Mouse (Mus musculus) gastrocnemius, postnatal 4 days (tissue): ENCODE measurements around the gene Zfp961. TPM values are rescaled to one million over a fixed set of nuclear protein-coding genes. Genes with fewer than 3 reads are reported as not detected.
A peak's percentile ranks its signal among the peaks of the same experiment; 100 is the strongest.

Source experiments
- DNase-seq, 2 experiments: peaks; one replicate each; pipeline ENCODE4 v3.0.0; 2021 to 2022; ENCODE audit warnings: low spot score in 2 of 2, mixed read lengths in 2 of 2
- total RNA-seq, 2 experiments: library from RNA; stranded (reverse); gene quantifications; 2 replicates each; pipeline ENCODE4 v1.2.3; 2021

The Zfp961 gene
- total RNA-seq, 2 experiments from 2014 or later, result 7.5 to 10.2 TPM

- DNase-seq, result no peak
These were observed 9.6 kb downstream of the Zfp961 start for GRCm38 (mm10) chr8:71960483-71960882.

GRCm38 (mm10) chr8:71961796-71962195 lies 11.0 kb downstream of the Zfp961 start:
- no peak for DNase-seq

- no peak for DNase-seq
These were observed 13.2 kb downstream of the Zfp961 start for GRCm38 (mm10) chr8:71964051-71964450.

GRCm38 (mm10) chr8:71965166-71965565 lies 14.3 kb downstream of the Zfp961 start:
- no peak for DNase-seq

- DNase-seq, result no peak
These were observed 15.6 kb downstream of the Zfp961 start for GRCm38 (mm10) chr8:71966411-71966810.

- DNase-seq, result no peak
These were observed 16.4 kb downstream of the Zfp961 start for GRCm38 (mm10) chr8:71967261-71967660.

GRCm38 (mm10) chr8:71968100-71968499 lies 17.3 kb downstream of the Zfp961 start:
- DNase-seq, result no peak

DNA sequence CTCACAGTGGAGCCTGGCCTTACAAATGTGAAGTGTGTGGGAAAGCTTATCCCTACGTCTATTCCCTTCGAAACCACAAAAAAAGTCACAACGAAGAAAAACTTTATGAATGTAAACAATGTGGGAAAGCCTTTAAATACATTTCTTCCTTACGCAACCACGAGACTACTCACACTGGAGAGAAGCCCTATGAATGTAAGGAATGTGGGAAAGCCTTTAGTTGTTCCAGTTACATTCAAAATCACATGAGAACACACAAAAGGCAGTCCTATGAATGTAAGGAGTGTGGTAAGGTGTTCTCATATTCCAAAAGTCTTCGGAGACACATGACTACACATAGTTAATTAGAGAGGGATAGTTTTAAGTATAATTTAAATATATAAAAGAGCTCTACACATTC lies 17.8 kb downstream of the Zfp961 start:
- DNase-seq, result no peak

DNA sequence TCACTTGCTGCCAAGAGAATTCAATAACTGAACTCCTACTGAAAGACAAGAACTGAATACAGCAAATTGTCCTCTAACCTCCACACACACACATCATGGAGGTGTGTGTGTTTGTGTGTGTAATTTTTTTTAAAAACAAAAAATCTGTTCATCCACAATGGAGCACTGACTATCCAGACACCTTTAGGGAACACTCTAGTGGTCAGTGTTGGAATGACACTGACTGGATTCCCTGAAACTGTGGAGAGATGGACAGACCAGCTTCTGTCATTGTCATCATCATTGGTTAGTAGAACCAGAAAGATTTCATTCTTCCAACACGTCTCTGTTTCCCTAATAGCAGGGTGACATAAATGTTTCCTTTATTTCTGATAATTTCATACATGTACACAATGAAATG lies 21.1 kb downstream of the Zfp961 start:
- no peak for DNase-seq

DNA sequence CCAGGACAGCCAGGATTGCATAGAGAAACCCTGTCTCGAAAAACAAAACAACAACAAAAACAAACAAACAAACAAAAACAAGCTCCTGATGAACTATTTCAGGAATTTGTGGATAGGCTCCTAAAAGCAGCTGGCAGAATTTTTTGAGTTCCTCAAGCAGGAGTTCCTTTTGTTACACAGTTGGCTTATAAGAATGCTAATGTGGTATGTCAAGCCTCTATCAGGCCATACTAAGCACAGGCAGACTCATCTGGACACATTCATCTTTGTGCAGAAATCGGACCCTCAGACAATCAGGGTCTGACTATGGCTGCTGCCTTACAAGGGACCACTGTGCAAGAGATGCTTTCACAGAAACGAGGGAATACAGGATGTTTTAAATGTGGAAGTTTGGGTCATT lies 23.4 kb downstream of the Zfp961 start:
- no peak for DNase-seq

- DNase-seq, result no peak
These were observed 30.2 kb downstream of the Zfp961 start for GRCm38 (mm10) chr8:71981032-71981431.

- no peak for DNase-seq
These were observed 30.6 kb downstream of the Zfp961 start for GRCm38 (mm10) chr8:71981456-71981855.

GRCm38 (mm10) chr8:71984601-71985000 lies 33.8 kb downstream of the Zfp961 start:
- no peak for DNase-seq

GRCm38 (mm10) chr8:71988110-71988866 lies 37.5 kb downstream of the Zfp961 start:
- peak in 1 of 2 experiments; percentile 30 for DNase-seq

GRCm38 (mm10) chr8:71988867-71989599 lies 38.2 kb downstream of the Zfp961 start:
- no peak for DNase-seq

DNA sequence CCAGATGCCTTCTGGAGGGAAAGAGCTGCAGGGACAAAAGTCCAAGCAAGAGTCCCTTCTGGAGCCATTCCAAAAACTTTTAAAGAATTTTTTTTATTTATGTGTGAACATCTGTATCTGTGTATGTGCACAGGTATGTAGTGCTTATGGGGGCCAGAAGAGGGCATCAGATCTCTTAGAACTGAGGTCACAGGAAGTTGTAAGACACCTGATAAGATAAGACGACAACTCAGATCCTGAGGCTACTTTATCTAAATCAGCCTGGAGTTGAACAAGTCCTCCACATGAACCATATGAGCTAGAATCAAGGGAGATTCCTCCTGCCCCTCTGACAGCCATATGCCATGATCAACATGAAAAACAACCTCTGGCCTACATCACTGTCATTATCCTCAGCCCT lies 48.6 kb downstream of the Zfp961 start:
- no peak for DNase-seq

DNA sequence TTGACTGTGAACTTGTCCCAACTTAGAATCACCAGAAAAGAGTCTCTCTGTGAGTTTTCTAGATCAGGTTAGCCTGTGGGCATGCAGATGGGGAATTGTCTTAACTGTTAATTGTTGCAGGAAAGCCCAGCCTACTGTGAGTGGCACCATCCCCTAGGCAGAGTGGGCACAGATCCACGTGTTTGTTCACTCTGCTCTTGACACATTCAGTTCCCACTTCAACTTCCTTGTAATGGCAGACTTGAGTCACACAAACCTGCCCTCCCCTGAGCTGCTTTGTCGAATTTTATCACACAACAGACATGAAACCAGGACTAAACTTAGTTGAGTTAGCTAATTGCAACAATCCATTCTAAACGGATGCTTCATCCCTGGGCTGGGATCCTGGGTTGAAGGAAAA lies 49.4 kb downstream of the Zfp961 start:
- no peak for DNase-seq

- no peak for DNase-seq
These were observed 52.1 kb downstream of the Zfp961 start for GRCm38 (mm10) chr8:72002942-72003341.

- DNase-seq, result no peak
These were observed 55.1 kb downstream of the Zfp961 start for GRCm38 (mm10) chr8:72005912-72006311.

- no peak for DNase-seq
These were observed 55.9 kb downstream of the Zfp961 start for GRCm38 (mm10) chr8:72006763-72007162.

DNA sequence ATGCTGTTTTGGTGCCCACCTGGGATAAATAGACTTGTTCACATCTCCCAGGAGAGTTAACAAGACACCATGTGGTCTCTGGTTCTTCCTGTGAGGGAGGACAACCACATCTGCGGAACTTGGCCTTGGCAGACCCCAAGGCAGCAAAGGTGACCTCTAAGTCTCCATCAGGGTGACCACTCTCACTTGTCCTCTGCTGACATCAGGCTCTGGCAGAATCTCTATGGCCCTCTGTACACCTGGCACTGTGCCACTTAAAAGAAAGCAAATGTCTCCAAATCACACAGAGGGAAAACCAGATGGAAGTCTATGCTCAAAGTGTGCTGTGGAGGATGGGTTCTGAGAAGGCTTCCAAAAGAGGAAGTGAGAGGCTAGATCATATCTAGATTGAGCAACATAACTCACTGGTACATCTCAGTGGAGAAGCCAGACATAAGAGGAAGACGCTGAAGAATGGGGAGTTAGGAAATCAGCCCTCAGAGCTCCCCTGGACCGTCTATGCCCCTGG lies 57.4 kb downstream of the Zfp961 start:
- no peak for DNase-seq

- no peak for DNase-seq
These were observed 58.6 kb downstream of the Zfp961 start, which contains the start of gene Cyp4f18 for GRCm38 (mm10) chr8:72009473-72009872. TSS of gene Cyp4f18 (minus strand) at chr8:72009626.
